Mouse (Mus musculus): ENCODE data around the gene Sh2d1a. TPM values are rescaled to one million over a fixed set of nuclear protein-coding genes. Genes with fewer than 3 reads are reported as not detected.

Sh2d1a gene
- polyA plus RNA-seq (2014; fragmentation: Nextera tagmentation; extraction: Ambion mirVana): not detected in 2 replicates

DNA sequence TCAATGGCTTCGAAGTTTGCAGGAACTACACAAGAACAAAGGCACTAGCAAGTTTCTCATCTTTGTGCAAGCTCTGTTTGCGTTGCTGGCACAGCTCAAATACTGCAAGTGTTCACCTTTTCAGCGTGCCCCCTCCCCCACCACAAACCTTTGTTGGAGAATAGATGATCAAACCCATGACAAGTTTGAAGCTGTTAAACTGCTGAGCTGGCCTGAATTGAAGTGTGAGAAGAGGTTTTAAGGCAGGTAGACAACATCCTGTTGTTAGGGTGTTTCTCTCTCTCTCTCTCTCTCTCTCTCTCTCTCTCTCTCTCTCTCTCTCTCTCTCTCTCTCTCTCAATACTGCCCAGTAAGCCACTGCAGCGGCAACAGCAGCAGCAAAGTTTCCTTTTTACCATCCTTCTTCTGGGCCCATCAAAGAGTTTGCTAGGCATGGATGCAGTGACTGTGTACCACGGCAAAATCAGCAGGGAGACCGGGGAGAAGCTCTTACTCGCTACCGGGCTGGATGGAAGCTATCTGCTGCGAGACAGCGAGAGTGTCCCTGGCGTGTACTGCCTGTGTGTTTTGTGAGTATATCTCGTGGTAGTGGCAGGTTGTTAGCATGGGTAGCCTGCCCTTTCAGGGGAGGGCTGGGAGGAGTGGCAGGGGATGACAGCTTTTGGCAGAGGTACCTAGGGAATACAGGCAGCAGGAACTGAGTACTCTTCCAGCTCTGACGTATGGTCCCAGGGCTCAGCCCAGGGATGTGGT, at the start of gene Sh2d1a:
Gene Sh2d1a (plus strand): TSS at position 163 of the 753 bp plus-strand sequence.
- WGBS (ENCODE audit: insufficient replicate concordance): 68% methylated on average over 13 of the region's 13 CpGs
- ATAC-seq (replicated peaks; ENCODE audit: insufficient number of reproducible peaks, low FRiP score, low TSS enrichment): no peak
- Histone ChIP-seq H3K4me3 (ENCODE audit: low read depth, low read length) (no peak within 1 kb of the TSS), H3K27ac (ENCODE audit: low read depth, low read length) (no peak within 1 kb of the TSS), H3K36me3 (ENCODE audit: control insufficient read depth, insufficient read depth, low read length) (no peaks in the 10 kb centered on the region), H3K27me3 (ENCODE audit: control insufficient read depth, insufficient read depth, low read length) (no peaks in the 10 kb centered on the region), H3K9me3 (replicated peaks; ENCODE audit: control insufficient read depth, low read length) (no peaks in the 10 kb centered on the region), H3K4me1 (ENCODE audit: control insufficient read depth, insufficient read depth, low read length) (no peaks in the 10 kb centered on the region), H3K9ac (ENCODE audit: low read depth, low read length) (no peak within 1 kb of the TSS), H3K4me2 (no peak within 1 kb of the TSS)

DNA sequence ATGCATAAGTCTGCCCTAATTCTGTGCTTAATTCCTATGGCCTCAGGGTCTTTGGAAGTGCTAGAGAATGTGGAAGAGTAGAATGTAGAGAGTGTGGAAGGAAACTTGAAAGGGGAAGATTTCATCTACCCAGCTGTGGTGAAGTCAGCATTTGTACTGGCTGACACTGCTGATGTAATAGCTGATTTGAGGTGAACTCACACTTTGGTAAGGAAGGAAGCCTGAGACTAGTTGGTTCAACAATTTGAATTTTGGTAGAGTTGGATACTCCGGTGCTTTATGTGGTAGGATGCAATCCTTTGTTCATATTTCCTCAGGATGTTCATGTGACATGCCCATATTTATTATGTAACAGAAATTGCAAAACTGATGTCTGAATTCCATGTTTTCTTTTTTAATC, 49.3 kb upstream of the Sh2d1a start:
- no peak overlapping the region for H3K4me2 ChIP-seq
- no peaks in the 10 kb centered on the region for H3K36me3 ChIP-seq (ENCODE audit: control insufficient read depth, insufficient read depth, low read length)
- H3K9me3 ChIP-seq (replicated peaks; ENCODE audit: control insufficient read depth, low read length): no peaks in the 10 kb centered on the region
- H3K27me3 ChIP-seq (ENCODE audit: control insufficient read depth, insufficient read depth, low read length): no peaks in the 10 kb centered on the region
- no peak for ATAC-seq (replicated peaks; ENCODE audit: insufficient number of reproducible peaks, low FRiP score, low TSS enrichment)
- H3K4me3 ChIP-seq (ENCODE audit: low read depth, low read length): no peak overlapping the region
- H3K4me1 ChIP-seq (ENCODE audit: control insufficient read depth, insufficient read depth, low read length): no peaks in the 10 kb centered on the region
- WGBS (ENCODE audit: insufficient replicate concordance): 96% methylated on average over 1 of the region's 1 CpGs
- no peak overlapping the region for H3K9ac ChIP-seq (ENCODE audit: low read depth, low read length)
- no peak overlapping the region for H3K27ac ChIP-seq (ENCODE audit: low read depth, low read length)

- no peak overlapping the region for H3K4me3 ChIP-seq (ENCODE audit: low read depth, low read length)
- H3K9ac ChIP-seq (ENCODE audit: low read depth, low read length): no peak overlapping the region
- no peak overlapping the region for H3K27ac ChIP-seq (ENCODE audit: low read depth, low read length)
- no peaks in the 10 kb centered on the region for H3K4me1 ChIP-seq (ENCODE audit: control insufficient read depth, insufficient read depth, low read length)
- ATAC-seq (replicated peaks; ENCODE audit: insufficient number of reproducible peaks, low FRiP score, low TSS enrichment): no peak
- no peaks in the 10 kb centered on the region for H3K9me3 ChIP-seq (replicated peaks; ENCODE audit: control insufficient read depth, low read length)
- no peaks in the 10 kb centered on the region for H3K27me3 ChIP-seq (ENCODE audit: control insufficient read depth, insufficient read depth, low read length)
- WGBS (ENCODE audit: insufficient replicate concordance): 72% methylated on average over 7 of the region's 7 CpGs
- H3K4me2 ChIP-seq: no peak overlapping the region
- H3K36me3 ChIP-seq (ENCODE audit: control insufficient read depth, insufficient read depth, low read length): no peaks in the 10 kb centered on the region
Observed at GRCm38 (mm10) chrX:42454533-42454932, 47.7 kb upstream of the Sh2d1a start.

DNA sequence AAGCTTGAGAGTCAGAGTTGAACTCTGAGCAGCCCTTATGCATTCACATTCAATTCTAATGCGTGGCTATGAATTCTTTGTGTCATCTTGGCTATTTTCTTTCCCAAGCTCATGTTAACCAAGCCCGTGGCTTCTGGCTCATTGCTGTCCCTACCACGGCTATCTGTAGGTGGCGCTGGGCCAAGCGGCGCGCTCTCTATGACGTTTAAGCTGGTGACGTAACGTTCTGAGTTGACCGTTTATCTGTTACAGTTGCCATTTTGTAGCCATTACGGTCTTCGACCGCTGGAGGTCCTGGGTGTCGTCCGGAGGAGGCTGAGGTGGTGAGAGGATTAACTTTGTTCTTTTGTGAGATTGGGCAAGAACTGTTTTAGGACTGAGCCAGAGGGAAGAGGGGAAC, 12.8 kb upstream of the Sh2d1a start, which contains the start of gene Tex13c2:
Gene Tex13c2 (plus strand): TSS at position 246 of the 400 bp plus-strand sequence.
- Histone ChIP-seq H3K36me3 (ENCODE audit: control insufficient read depth, insufficient read depth, low read length) (no peaks in the 10 kb centered on the region), H3K4me3 (ENCODE audit: low read depth, low read length) (no peak within 1 kb of the TSS), H3K9ac (ENCODE audit: low read depth, low read length) (no peak within 1 kb of the TSS), H3K4me2 (no peak within 1 kb of the TSS), H3K27me3 (ENCODE audit: control insufficient read depth, insufficient read depth, low read length) (no peaks in the 10 kb centered on the region), H3K27ac (ENCODE audit: low read depth, low read length) (no peak within 1 kb of the TSS), H3K9me3 (replicated peaks; ENCODE audit: control insufficient read depth, low read length) (no peaks in the 10 kb centered on the region), H3K4me1 (ENCODE audit: control insufficient read depth, insufficient read depth, low read length) (no peaks in the 10 kb centered on the region)
- WGBS (ENCODE audit: insufficient replicate concordance): 87% methylated on average over 16 of the region's 16 CpGs
- ATAC-seq (replicated peaks; ENCODE audit: insufficient number of reproducible peaks, low FRiP score, low TSS enrichment): no peak

DNA sequence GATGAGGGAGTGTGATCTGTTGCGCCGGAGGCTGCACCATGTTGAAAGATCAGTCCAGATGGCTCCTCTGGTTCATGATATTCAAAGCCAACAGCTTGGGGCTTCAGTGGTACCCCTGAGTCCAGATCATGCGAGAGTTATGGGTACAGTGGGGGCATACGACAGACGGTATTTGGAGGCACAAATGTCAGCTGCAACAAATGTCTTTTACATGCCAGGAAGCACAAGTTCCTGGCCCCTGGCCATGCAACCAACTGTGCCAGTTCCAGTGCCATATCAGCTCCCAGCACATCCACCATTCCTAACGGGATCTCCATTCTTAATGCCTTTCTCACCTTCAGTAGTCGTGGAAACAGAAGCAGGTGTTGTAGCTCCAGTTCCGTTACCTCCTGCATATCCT, 11.9 kb upstream of the Sh2d1a start:
- H3K4me2 ChIP-seq: no peak overlapping the region
- H3K4me1 ChIP-seq (ENCODE audit: control insufficient read depth, insufficient read depth, low read length): no peaks in the 10 kb centered on the region
- no peak overlapping the region for H3K9ac ChIP-seq (ENCODE audit: low read depth, low read length)
- no peaks in the 10 kb centered on the region for H3K36me3 ChIP-seq (ENCODE audit: control insufficient read depth, insufficient read depth, low read length)
- H3K27ac ChIP-seq (ENCODE audit: low read depth, low read length): no peak overlapping the region
- H3K27me3 ChIP-seq (ENCODE audit: control insufficient read depth, insufficient read depth, low read length): no peaks in the 10 kb centered on the region
- no peaks in the 10 kb centered on the region for H3K9me3 ChIP-seq (replicated peaks; ENCODE audit: control insufficient read depth, low read length)
- no peak for ATAC-seq (replicated peaks; ENCODE audit: insufficient number of reproducible peaks, low FRiP score, low TSS enrichment)
- 94% methylated on average over 8 of the region's 8 CpGs for WGBS (ENCODE audit: insufficient replicate concordance)
- no peak overlapping the region for H3K4me3 ChIP-seq (ENCODE audit: low read depth, low read length)

GRCm38 (mm10) chrX:42500538-42500937, 1.7 kb upstream of the Sh2d1a start:
- no peak for ATAC-seq (replicated peaks; ENCODE audit: insufficient number of reproducible peaks, low FRiP score, low TSS enrichment)
- no peak overlapping the region for H3K9ac ChIP-seq (ENCODE audit: low read depth, low read length)

GRCm38 (mm10) chrX:42511105-42511504, 8.9 kb downstream of the Sh2d1a start:
- H3K9me3 ChIP-seq (replicated peaks; ENCODE audit: control insufficient read depth, low read length): no peaks in the 10 kb centered on the region
- H3K36me3 ChIP-seq (ENCODE audit: control insufficient read depth, insufficient read depth, low read length): no peaks in the 10 kb centered on the region
- no peak for ATAC-seq (replicated peaks; ENCODE audit: insufficient number of reproducible peaks, low FRiP score, low TSS enrichment)
- no peak overlapping the region for H3K27ac ChIP-seq (ENCODE audit: low read depth, low read length)
- 60% methylated on average over 2 of the region's 2 CpGs for WGBS (ENCODE audit: insufficient replicate concordance)
- no peaks in the 10 kb centered on the region for H3K4me1 ChIP-seq (ENCODE audit: control insufficient read depth, insufficient read depth, low read length)
- H3K4me3 ChIP-seq (ENCODE audit: low read depth, low read length): no peak overlapping the region
- H3K9ac ChIP-seq (ENCODE audit: low read depth, low read length): no peak overlapping the region
- no peak overlapping the region for H3K4me2 ChIP-seq
- no peaks in the 10 kb centered on the region for H3K27me3 ChIP-seq (ENCODE audit: control insufficient read depth, insufficient read depth, low read length)

More at GRCm38 (mm10) chrX:42500538-42500937, 1.7 kb upstream of the Sh2d1a start:
- no peaks in the 10 kb centered on the region for H3K36me3 ChIP-seq (ENCODE audit: control insufficient read depth, insufficient read depth, low read length)
- no peak overlapping the region for H3K4me2 ChIP-seq
- no peaks in the 10 kb centered on the region for H3K9me3 ChIP-seq (replicated peaks; ENCODE audit: control insufficient read depth, low read length)
- H3K27ac ChIP-seq (ENCODE audit: low read depth, low read length): no peak overlapping the region
- H3K4me3 ChIP-seq (ENCODE audit: low read depth, low read length): no peak overlapping the region
- H3K4me1 ChIP-seq (ENCODE audit: control insufficient read depth, insufficient read depth, low read length): no peaks in the 10 kb centered on the region
- H3K27me3 ChIP-seq (ENCODE audit: control insufficient read depth, insufficient read depth, low read length): no peaks in the 10 kb centered on the region

GRCm38 (mm10) chrX:42512567-42512966, 10.3 kb downstream of the Sh2d1a start:
- Histone ChIP-seq H3K9me3 (replicated peaks; ENCODE audit: control insufficient read depth, low read length) (no peaks in the 10 kb centered on the region), H3K27ac (ENCODE audit: low read depth, low read length) (no peak overlapping the region), H3K4me3 (ENCODE audit: low read depth, low read length) (no peak overlapping the region), H3K36me3 (ENCODE audit: control insufficient read depth, insufficient read depth, low read length) (no peaks in the 10 kb centered on the region), H3K9ac (ENCODE audit: low read depth, low read length) (no peak overlapping the region), H3K27me3 (ENCODE audit: control insufficient read depth, insufficient read depth, low read length) (no peaks in the 10 kb centered on the region), H3K4me2 (no peak overlapping the region), H3K4me1 (ENCODE audit: control insufficient read depth, insufficient read depth, low read length) (no peaks in the 10 kb centered on the region)
- ATAC-seq (replicated peaks; ENCODE audit: insufficient number of reproducible peaks, low FRiP score, low TSS enrichment): no peak

- H3K9me3 ChIP-seq (replicated peaks; ENCODE audit: control insufficient read depth, low read length): no peaks in the 10 kb centered on the region
- 84% methylated on average over 2 of the region's 2 CpGs for WGBS (ENCODE audit: insufficient replicate concordance)
- H3K9ac ChIP-seq (ENCODE audit: low read depth, low read length): no peak overlapping the region
- no peaks in the 10 kb centered on the region for H3K36me3 ChIP-seq (ENCODE audit: control insufficient read depth, insufficient read depth, low read length)
- H3K4me1 ChIP-seq (ENCODE audit: control insufficient read depth, insufficient read depth, low read length): no peaks in the 10 kb centered on the region
- H3K27me3 ChIP-seq (ENCODE audit: control insufficient read depth, insufficient read depth, low read length): no peaks in the 10 kb centered on the region
- no peak overlapping the region for H3K27ac ChIP-seq (ENCODE audit: low read depth, low read length)
- ATAC-seq (replicated peaks; ENCODE audit: insufficient number of reproducible peaks, low FRiP score, low TSS enrichment): no peak
- no peak overlapping the region for H3K4me2 ChIP-seq
- no peak overlapping the region for H3K4me3 ChIP-seq (ENCODE audit: low read depth, low read length)
Observed at GRCm38 (mm10) chrX:42522868-42523267, 20.6 kb downstream of the Sh2d1a start.
